Mouse (Mus musculus) testis, adult 2 months (tissue): Measurements from ENCODE around the gene Gm10226.

Experiments
- CTCF ChIP-seq: fragments of 200-500 bp; IDR thresholded peaks from 2 replicates; pipeline ENCODE4 v1.5.1; 2012; ENCODE audit warnings: low read depth, mild to moderate bottlenecking, inconsistent platforms, low read length, moderate library complexity; ENCODE audit not compliant: control insufficient read depth, insufficient read depth, insufficient replicate concordance
- POLR2A ChIP-seq: fragments of 200-500 bp; IDR thresholded peaks from 2 replicates; pipeline ENCODE4 v1.6.1; 2012; ENCODE audit warnings: low read depth, mild to moderate bottlenecking, inconsistent platforms, low read length, moderate library complexity; ENCODE audit not compliant: control insufficient read depth

GRCm38 (mm10) chr17:21702281-21703240 lies 10.9 kb downstream of the Gm10226 start:
- TF ChIP-seq POLR2A (no peak), CTCF (no peak)
